Mouse (Mus musculus) bone marrow macrophage, adult 2 months (primary cell): Measurements from ENCODE around the gene Olfr18. TPM values are rescaled to one million over a fixed set of nuclear protein-coding genes. Genes with fewer than 3 reads are reported as not detected.
"Not testable (repeated sequence)": the region's sequence is repeated elsewhere in the genome, so short reads cannot be mapped to it uniquely, and the experiment has no call there.

Experiments used
- H3K27ac ChIP-seq: 2 replicates; pipeline ENCODE4 v1.5.1; 2012; ENCODE audit warnings: low read depth, low read length; ENCODE audit not compliant: insufficient read depth
- H3K4me1 ChIP-seq: 2 replicates; pipeline ENCODE4 v1.6.1; 2012; ENCODE audit warnings: low read length; ENCODE audit not compliant: control insufficient read depth, insufficient read depth
- H3K4me3 ChIP-seq: 2 replicates; pipeline ENCODE4 v1.5.1; 2012; ENCODE audit warnings: mild to moderate bottlenecking, low read length, moderate library complexity; ENCODE audit not compliant: insufficient read depth
- CTCF ChIP-seq: IDR thresholded peaks from 2 replicates; pipeline ENCODE4 v1.5.1; 2012; ENCODE audit warnings: low read depth, mild to moderate bottlenecking, low read length, moderate library complexity
- POLR2A ChIP-seq: IDR thresholded peaks from 2 replicates; pipeline ENCODE4 v1.6.1; 2012; ENCODE audit warnings: mild to moderate bottlenecking, low read depth, low read length, borderline replicate concordance
- polyA plus RNA-seq: library from polyadenylated mRNA; stranded (reverse); fragments of >200 nt; gene quantifications from 2 replicates; pipeline ENCODE4 v1.2.4, GENCODE M21; 2012; ENCODE audit not compliant: missing spikeins, insufficient read depth, insufficient read length

Gene Olfr18
- not detected in 2 replicates for polyA plus RNA-seq

- Histone ChIP-seq H3K4me3 (no peak within 1 kb of the TSS), H3K4me1 (no peaks in the 10 kb centered on the region), H3K27ac (no peak within 1 kb of the TSS)
- no peak for TF ChIP-seq CTCF
- TF ChIP-seq POLR2A = no peak
Observed at GRCm38 (mm10) chr9:20335994-20336393, at the start of gene Olfr18. Olfr18 (minus strand) TSS chr9:20336094.

- H3K27ac ChIP-seq = peak overlapping the region; percentile 27; the same call in 1 of the 2 replicates
- TF ChIP-seq POLR2A = no peak
- peaks cover 6% of the 10 kb centered on the region for H3K4me1 ChIP-seq
- peak overlapping the region; percentile 77 for H3K4me3 ChIP-seq
Observed at GRCm38 (mm10) chr9:20385343-20385703, 49.4 kb upstream of the Olfr18 start.

- peaks cover 6% of the 10 kb centered on the region for H3K4me1 ChIP-seq
- peak within 1 kb of the TSS; percentile 77 for H3K4me3 ChIP-seq
- TF ChIP-seq POLR2A (no peak; the same call in 1 of the 2 replicates), CTCF (peak; percentile 22; the same call in 1 of the 2 replicates)
- H3K27ac ChIP-seq = peak within 1 kb of the TSS; percentile 27; the same call in 1 of the 2 replicates
Observed at GRCm38 (mm10) chr9:20384532-20385342, 48.8 kb upstream of the Olfr18 start, which contains the start of gene Zfp560. Zfp560 (minus strand) TSS chr9:20385177.

GRCm38 (mm10) chr9:20383659-20384058 is 47.8 kb upstream of the Olfr18 start:
- Histone ChIP-seq H3K27ac (no peak overlapping the region), H3K4me3 (peak overlapping the region; percentile 11; the same call in 1 of the 2 replicates), H3K4me1 (peaks cover 6% of the 10 kb centered on the region)
- TF ChIP-seq CTCF (no peak), POLR2A (no peak)

- Histone ChIP-seq H3K4me3 (no peak overlapping the region), H3K27ac (no peak overlapping the region), H3K4me1 (no peaks in the 10 kb centered on the region)
- TF ChIP-seq POLR2A (no peak), CTCF (no peak)
Observed at GRCm38 (mm10) chr9:20374712-20375111, 38.8 kb upstream of the Olfr18 start.

GRCm38 (mm10) chr9:20367311-20367710 is 31.4 kb upstream of the Olfr18 start:
- Histone ChIP-seq H3K4me3 (no peak overlapping the region), H3K4me1 (no peaks in the 10 kb centered on the region), H3K27ac (no peak overlapping the region)
- no peak for TF ChIP-seq CTCF
- no peak for TF ChIP-seq POLR2A

GRCm38 (mm10) chr9:20348501-20348900 is 12.6 kb upstream of the Olfr18 start:
- Histone ChIP-seq H3K27ac (no peak overlapping the region), H3K4me3 (no peak overlapping the region), H3K4me1 (no peaks in the 10 kb centered on the region)
- TF ChIP-seq POLR2A (no peak), CTCF (no peak)

GRCm38 (mm10) chr9:20298232-20298631 is 37.7 kb downstream of the Olfr18 start, which contains the start of gene Olfr873:
Olfr873 (plus strand) TSS chr9:20298532.
- Histone ChIP-seq H3K4me3 (no peak within 1 kb of the TSS), H3K27ac (no peak within 1 kb of the TSS), H3K4me1 (no peaks in the 10 kb centered on the region)
- TF ChIP-seq CTCF = no peak
- no peak for TF ChIP-seq POLR2A

GRCm38 (mm10) chr9:20295562-20295961 is 40.3 kb downstream of the Olfr18 start:
- not testable (repeated sequence) for H3K27ac ChIP-seq, H3K4me3 ChIP-seq, H3K4me1 ChIP-seq

- H3K4me1 ChIP-seq = no peaks in the 10 kb centered on the region
- TF ChIP-seq CTCF (no peak), POLR2A (no peak)
- H3K4me3 ChIP-seq = no peak within 1 kb of the TSS
- no peak within 1 kb of the TSS for H3K27ac ChIP-seq
Observed at GRCm38 (mm10) chr9:20282051-20282450, 53.8 kb downstream of the Olfr18 start, which contains the start of gene Olfr39. Olfr39 (plus strand) TSS chr9:20282351.

Other genes with a start within 250 kb of the Olfr18 start
- not detected in 2 replicates for gene Olfr868, start 237.5 kb downstream of the Olfr18 start, polyA plus RNA-seq
- gene Olfr869, start 207.1 kb downstream of the Olfr18 start, polyA plus RNA-seq = not detected in 2 replicates
- gene Olfr870, start 162.0 kb downstream of the Olfr18 start, polyA plus RNA-seq = 0.32 TPM in 1 of 2 replicates, not detected in the other
- gene Olfr871, start 123.9 kb downstream of the Olfr18 start, polyA plus RNA-seq = not detected in 2 replicates
- gene Olfr872, start 99.0 kb downstream of the Olfr18 start, polyA plus RNA-seq = not detected in 2 replicates
- not detected in 2 replicates for gene Olfr39, start 53.7 kb downstream of the Olfr18 start, polyA plus RNA-seq
- not detected in 2 replicates for gene Olfr873, start 37.6 kb downstream of the Olfr18 start, polyA plus RNA-seq
- gene Zfp560, start 49.1 kb upstream of the Olfr18 start, polyA plus RNA-seq = 17.3 and 17.7 TPM in 2 replicates
- 13.8 and 15.5 TPM in 2 replicates for gene Zfp26, start 124.1 kb upstream of the Olfr18 start, polyA plus RNA-seq
- gene Zfp426, start 156.7 kb upstream of the Olfr18 start, polyA plus RNA-seq = 14.7 and 15.7 TPM in 2 replicates
- gene Zfp266, start 185.3 kb upstream of the Olfr18 start, polyA plus RNA-seq = 16.1 and 20.6 TPM in 2 replicates
- gene Zfp846, start 245.2 kb upstream of the Olfr18 start, polyA plus RNA-seq = 7.4 and 7.5 TPM in 2 replicates